Mouse (Mus musculus) thymus, postnatal 25 days (tissue): ENCODE data around the gene 4930412O13Rik.

Source experiments
- DNase-seq: peaks from one replicate; pipeline ENCODE4 v3.0.0; 2022

Gene 4930412O13Rik

GRCm38 (mm10) chr2:9903854-9904560 lies 23.0 kb downstream of the 4930412O13Rik start:
- no peak for DNase-seq

- no peak for DNase-seq
Measured at GRCm38 (mm10) chr2:9905995-9906394, 24.9 kb downstream of the 4930412O13Rik start.

GRCm38 (mm10) chr2:9917602-9918001 lies 36.5 kb downstream of the 4930412O13Rik start:
- DNase-seq: no peak

GRCm38 (mm10) chr2:9918691-9919471 lies 37.8 kb downstream of the 4930412O13Rik start:
- DNase-seq: no peak

- no peak for DNase-seq
Measured at GRCm38 (mm10) chr2:9926194-9926904, 45.3 kb downstream of the 4930412O13Rik start.

- DNase-seq: no peak
Measured at GRCm38 (mm10) chr2:9926905-9927283, 45.8 kb downstream of the 4930412O13Rik start.
